Comparison of ENCODE assay signal across 32 mouse cellular contexts in genomic region chr6:125663906-125664305, GRCm38 (mm10). TPM values are rescaled to one million over a fixed set of nuclear protein-coding genes. Genes with fewer than 3 reads are reported as not detected.
A peak's percentile ranks its signal among the peaks of the same experiment; 100 is the strongest.
DNase-seq lines count a peak whose midpoint lies in the region; ATAC-seq and TF ChIP-seq lines count a peak whose summit lies in the region.
"Had no signal": no experiment of that assay in that cellular context is flagged by ENCODE, and none has a peak within 500 bp of the region (broad histone marks: within the 10 kb centered on the region; RNA-seq: fewer than 3 reads in every experiment).

No protein-coding gene starts in this region.

- no peak for TF ChIP-seq CTCF in lung, postnatal 0 days (IDR thresholded peaks at IDR 0.05)
- no peak for TF ChIP-seq CTCF in lung, adult 2 months (IDR thresholded peaks at IDR 0.05; ENCODE audit: insufficient read depth, low read length)
- TF ChIP-seq CTCF in stomach, postnatal 0 days (IDR thresholded peaks at IDR 0.05; ENCODE audit: low read depth): no peak

- H3K9me3 ChIP-seq in lung, postnatal 0 days (ENCODE audit: low read length): no peaks in the 10 kb centered on the region
- H3K9me3 ChIP-seq in stomach, postnatal 0 days (ENCODE audit: control insufficient read depth, low read length): no peaks in the 10 kb centered on the region
- H3K9me3 ChIP-seq: forebrain, embryonic 10.5 days; forebrain, embryonic 13.5 days; heart, embryonic 10.5 days; heart, embryonic 13.5 days had no signal

- no peak for TF ChIP-seq POLR2A in lung, adult 2 months (IDR thresholded peaks at IDR 0.05; ENCODE audit: borderline replicate concordance, extremely low read depth, low read depth, low read length)

- H3K9ac ChIP-seq in lung, postnatal 0 days (replicated peaks; ENCODE audit: low read depth): no peak overlapping the region
- no peak overlapping the region for H3K9ac ChIP-seq in stomach, postnatal 0 days (ENCODE audit: low read length)
- H3K9ac ChIP-seq: forebrain, embryonic 13.5 days; heart, embryonic 13.5 days; hindbrain, embryonic 14.5 days had no signal

- no peaks in the 10 kb centered on the region for H3K27me3 ChIP-seq in lung, postnatal 0 days (replicated peaks; ENCODE audit: insufficient read depth, low read length)
- H3K27me3 ChIP-seq in stomach, postnatal 0 days (ENCODE audit: control insufficient read depth, insufficient read depth, low read length): no peaks in the 10 kb centered on the region
- H3K27me3 ChIP-seq: forebrain, embryonic 13.5 days; heart, embryonic 13.5 days had no signal

- H3K27ac ChIP-seq in lung, postnatal 0 days (ENCODE audit: low read length): no peak overlapping the region
- H3K27ac ChIP-seq in stomach, postnatal 0 days (replicated peaks): no peak overlapping the region
- H3K27ac ChIP-seq: forebrain, embryonic 10.5 days; forebrain, embryonic 13.5 days; heart, adult 2 months; heart, embryonic 10.5 days; heart, embryonic 13.5 days; hindbrain, embryonic 14.5 days; hindbrain, postnatal 0 days had no signal

- no peaks in the 10 kb centered on the region for H3K36me3 ChIP-seq in lung, postnatal 0 days (ENCODE audit: insufficient read depth, low read length)
- no peaks in the 10 kb centered on the region for H3K36me3 ChIP-seq in stomach, postnatal 0 days (ENCODE audit: control insufficient read depth, insufficient read depth, low read length)
- H3K36me3 ChIP-seq: forebrain, embryonic 10.5 days; G1E; heart, embryonic 10.5 days; heart, embryonic 13.5 days had no signal

- H3K4me1 ChIP-seq in lung, postnatal 0 days (ENCODE audit: insufficient read depth, low read depth, low read length): no peaks in the 10 kb centered on the region
- H3K4me1 ChIP-seq in lung, adult 2 months (ENCODE audit: control insufficient read depth, insufficient read depth, low read length): no peaks in the 10 kb centered on the region
- no peaks in the 10 kb centered on the region for H3K4me1 ChIP-seq in stomach, postnatal 0 days (replicated peaks; ENCODE audit: control insufficient read depth, insufficient read depth)
- H3K4me1 ChIP-seq: forebrain, embryonic 10.5 days; forebrain, embryonic 13.5 days; heart, embryonic 10.5 days had no signal

- peak; percentile 33 for DNase-seq in adrenal gland, adult 2 months
- DNase-seq in adrenal gland, adult 8-10 months: no peak
- DNase-seq in lung, postnatal 0 days (ENCODE audit: low spot score): peak; percentile 66
- no peak for DNase-seq in lung, adult 2 months
- DNase-seq in lung, postnatal 14 days: peak; percentile 34
- no peak for DNase-seq in left cerebral cortex, postnatal 4 days
- no peak for DNase-seq in stomach, postnatal 0 days (ENCODE audit: low spot score)
- DNase-seq in layer of hippocampus, adult 18-20 months (ENCODE audit: low spot score in 2 of 2): no peak
- DNase-seq: B cell, adult 2 months; cerebellum, adult 11-12 months; cerebellum, adult 8-10 months; cerebellum, postnatal 10 days; cerebellum, postnatal 36 days; embryo, embryonic 11 days; gastrocnemius, postnatal 10 days; gastrocnemius, postnatal 36 days; heart, adult 2 months; heart, postnatal 14 days; heart, postnatal 4 days had no signal

- intact Hi-C loops in left cerebral cortex, postnatal 4 days (cut with DNase I): loop anchor here (5.0 kb wide), 1 partner anchor 42 kb away; no protein-coding TSS in a partner anchor

- 27% methylated on average over 2 of the region's 2 CpGs for WGBS in lung, postnatal 0 days
- WGBS in lung, adult 2 months: 42% methylated on average over 2 of the region's 2 CpGs
- 46% methylated on average over 2 of the region's 2 CpGs for WGBS in stomach, postnatal 0 days

- H3K4me3 ChIP-seq in lung, postnatal 0 days (ENCODE audit: low read depth, low read length): no peak overlapping the region
- H3K4me3 ChIP-seq in lung, adult 2 months (replicated peaks; ENCODE audit: extremely low read depth, low read depth, low read length): no peak overlapping the region
- H3K4me3 ChIP-seq in stomach, postnatal 0 days (ENCODE audit: low read depth, low read length): no peak overlapping the region
- H3K4me3 ChIP-seq: forebrain, embryonic 10.5 days; forebrain, embryonic 13.5 days; heart, adult 2 months; heart, embryonic 10.5 days; heart, embryonic 13.5 days had no signal

- peak; percentile 64 for ATAC-seq in lung, postnatal 0 days
- no peak for ATAC-seq in stomach, postnatal 0 days (ENCODE audit: low FRiP score, low TSS enrichment)
- ATAC-seq: forebrain, embryonic 13.5 days; forebrain, embryonic 16.5 days; hindbrain, postnatal 0 days; inflammation-experienced regulatory T-cells, adult 6 months; Patski had no signal

- TF ChIP-seq EP300 in lung, postnatal 0 days (IDR thresholded peaks at IDR 0.05): peak; percentile 32; the same call in 1 of the 2 replicates
- TF ChIP-seq EP300 in stomach, postnatal 0 days (optimal IDR thresholded peaks at IDR 0.05): no peak

- no peak overlapping the region for H3K4me2 ChIP-seq in lung, postnatal 0 days (replicated peaks; ENCODE audit: low read depth, low read length)
- H3K4me2 ChIP-seq in stomach, postnatal 0 days (replicated peaks; ENCODE audit: low read depth): no peak overlapping the region
- H3K4me2 ChIP-seq: forebrain, embryonic 13.5 days; heart, embryonic 13.5 days; hindbrain, embryonic 14.5 days had no signal

RNA-seq across cellular contexts. Expression of gene Ano2, which starts 26.3 kb away (rescaled TPM):
- under 1 TPM; 0.09 to 0.10 TPM for total RNA-seq in adrenal gland, adult 2 months (2021)
- 0.03 TPM in 1 of 2 replicates, not detected in the other for polyA plus RNA-seq in adrenal gland, adult 2 months (2012; rRNA removed)
- total RNA-seq in adrenal gland, adult 8-10 months (2022): under 1 TPM in 2 of 4 experiments, not detected in 2; 0.20 to 0.56 TPM
- 0.18 and 0.25 TPM in 2 replicates for polyA plus RNA-seq in lung, postnatal 0 days (2015; fragmentation: Nextera tagmentation; extraction: Ambion mirVana)
- 0.03 and 0.28 TPM in 2 replicates for polyA plus RNA-seq in lung, adult 2 months (2012; rRNA removed)
- total RNA-seq in left cerebral cortex, postnatal 4 days (2021): under 1 TPM; 0.83 to 0.86 TPM
- polyA plus RNA-seq in stomach, postnatal 0 days (2015; fragmentation: Nextera tagmentation; extraction: Ambion mirVana): 0.17 and 0.24 TPM in 2 replicates
- 1 to 10 TPM; 5.1 to 5.9 TPM for total RNA-seq in layer of hippocampus, adult 18-20 months (2021)
- total RNA-seq: CH12.LX; gastrocnemius, adult 18-20 months; gastrocnemius, postnatal 36 days; granulocyte monocyte progenitor cell, adult 5-6 weeks; heart, postnatal 14 days had no signal
- polyA plus RNA-seq: forebrain, embryonic 13.5 days; G1E; inflammation-experienced regulatory T-cells, adult 6 months had no signal

Comparison
In these comparisons a context has a peak if more than half of its experiments do, and no peak if none do; other contexts are left out.
1. DNase-seq: peak in adrenal gland, adult 2 months (single experiment), lung, postnatal 0 days (single experiment) and lung, postnatal 14 days (single experiment); none in adrenal gland, adult 8-10 months (single experiment), lung, adult 2 months (single experiment), left cerebral cortex, postnatal 4 days (single experiment), stomach, postnatal 0 days (single experiment) and layer of hippocampus, adult 18-20 months (0 of 2).